Mouse (Mus musculus) brain, embryonic 14.5 days (tissue): ENCODE measurements around the gene Nt5c2.

Experiments
- CTCF ChIP-seq: fragments of 200-500 bp; IDR thresholded peaks from 2 replicates; pipeline ENCODE4 v1.5.1; 2012; ENCODE audit warnings: inconsistent platforms, mild to moderate bottlenecking, moderate library complexity, borderline replicate concordance; ENCODE audit not compliant: insufficient read depth, insufficient read length; ENCODE audit errors: extremely low read depth
- POLR2A ChIP-seq: fragments of 200-500 bp; IDR thresholded peaks from 2 replicates; pipeline ENCODE4 v1.6.1; 2012; ENCODE audit warnings: mild to moderate bottlenecking, inconsistent platforms, borderline replicate concordance; ENCODE audit not compliant: poor library complexity, insufficient read depth, insufficient read length, severe bottlenecking; ENCODE audit errors: extremely low read depth

- TF ChIP-seq CTCF, result no peak
- no peak for TF ChIP-seq POLR2A
Measured at GRCm38 (mm10) chr19:47043608-47044007, 28.7 kb upstream of the Nt5c2 start.
